Mouse (Mus musculus): ENCODE data around the gene Tamm41.

Gene Tamm41

GRCm38 (mm10) chr6:115022876-115023275 lies 14.8 kb downstream of the Tamm41 start:
- no peak for DNase-seq

GRCm38 (mm10) chr6:115015461-115015860 lies 22.2 kb downstream of the Tamm41 start:
- DNase-seq = no peak

DNA sequence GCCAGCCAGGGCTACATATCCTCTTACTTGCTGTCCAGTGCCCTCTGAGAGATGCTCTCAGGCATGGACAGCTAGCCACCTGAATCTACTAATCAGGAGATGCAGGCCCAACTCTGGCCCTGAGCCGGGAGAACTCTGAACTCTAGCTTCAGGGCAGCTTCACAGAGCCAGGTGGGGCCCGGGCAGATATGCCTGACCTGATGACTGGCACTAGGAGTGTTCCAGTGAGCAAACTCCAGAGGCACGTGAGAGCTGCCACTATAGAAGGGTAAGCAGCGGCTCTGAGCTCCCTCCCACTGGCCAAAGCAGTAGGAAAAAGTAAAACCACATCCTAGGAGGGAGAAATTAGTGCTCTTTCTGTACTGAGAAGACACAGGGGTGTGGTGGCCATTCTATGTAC lies 24.1 kb downstream of the Tamm41 start:
- DNase-seq = no peak

- DNase-seq = no peak
Measured at GRCm38 (mm10) chr6:115011792-115012191, 25.9 kb downstream of the Tamm41 start.

- DNase-seq = no peak
Measured at GRCm38 (mm10) chr6:115010815-115011214, 26.9 kb downstream of the Tamm41 start.

DNA sequence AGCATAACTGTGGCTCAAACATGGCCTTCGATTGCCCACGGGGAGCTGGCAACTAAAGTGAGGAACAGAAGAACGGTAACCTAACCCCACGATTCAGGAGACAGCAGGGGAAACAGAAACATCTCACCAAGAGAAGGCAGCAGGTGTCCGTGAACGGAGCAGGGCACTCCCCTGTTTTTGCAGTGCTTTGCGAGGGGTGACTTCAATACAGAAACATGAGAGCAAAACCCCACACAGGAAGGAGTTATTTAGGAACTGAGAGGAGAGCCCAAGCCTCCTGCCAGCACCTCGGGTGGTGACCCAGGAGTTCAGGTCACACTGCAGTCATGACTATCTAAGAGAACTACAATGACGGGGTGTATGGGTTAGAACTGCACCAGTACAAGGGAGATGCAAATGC lies 27.4 kb downstream of the Tamm41 start:
- no peak for DNase-seq

- peak; percentile 87 to 90 for DNase-seq
Measured at GRCm38 (mm10) chr6:115007728-115008127, 29.9 kb downstream of the Tamm41 start.

- DNase-seq = peak in 1 of 2 experiments; percentile 7
Measured at GRCm38 (mm10) chr6:115006948-115007347, 30.7 kb downstream of the Tamm41 start.

DNA sequence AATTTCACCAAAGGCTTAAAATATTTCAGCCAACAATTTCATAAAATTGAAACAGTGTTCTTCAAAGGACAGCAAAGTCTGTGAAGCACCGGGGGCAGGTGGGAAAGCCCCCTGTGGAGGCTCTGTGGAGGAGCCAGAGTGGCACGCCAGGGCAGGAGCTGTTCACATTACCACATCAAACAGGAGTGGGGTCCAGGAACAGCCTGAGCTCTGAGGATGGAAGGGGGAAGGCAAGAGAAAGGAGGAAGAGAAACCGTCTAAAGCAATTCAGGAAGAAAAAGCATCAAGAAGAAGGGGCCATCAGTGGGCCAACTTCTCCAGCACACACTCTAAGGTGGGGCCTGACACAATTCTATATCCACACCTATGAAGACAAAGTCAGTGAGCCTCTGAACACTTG lies 31.6 kb downstream of the Tamm41 start:
- no peak for DNase-seq

DNA sequence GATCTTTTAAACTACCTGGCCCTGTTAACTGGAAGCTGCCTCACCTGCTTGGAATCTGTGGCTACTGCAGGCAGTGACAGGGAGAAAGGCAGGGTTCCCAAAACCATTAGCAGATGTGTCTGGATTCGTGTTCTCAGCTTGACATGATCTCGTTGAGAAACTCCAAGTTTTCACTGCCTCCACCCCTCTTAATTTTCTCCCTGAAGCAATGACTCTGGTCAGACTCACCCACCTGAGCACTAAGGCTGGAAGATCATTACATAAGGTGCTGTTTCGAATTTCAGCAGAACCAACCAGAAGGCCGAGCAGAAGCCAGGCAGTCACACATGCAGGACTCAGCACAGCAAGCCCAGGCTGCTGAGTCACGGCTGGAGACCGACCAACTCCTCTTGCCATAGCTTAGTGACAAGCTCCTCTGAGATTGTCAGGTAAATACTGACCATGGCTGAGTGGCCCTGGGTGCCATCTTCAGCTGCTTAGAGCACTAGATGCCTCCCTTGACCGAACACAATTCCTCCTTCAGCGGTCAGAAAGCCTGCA lies 32.3 kb downstream of the Tamm41 start:
- DNase-seq = peak; percentile 74 to 83

DNA sequence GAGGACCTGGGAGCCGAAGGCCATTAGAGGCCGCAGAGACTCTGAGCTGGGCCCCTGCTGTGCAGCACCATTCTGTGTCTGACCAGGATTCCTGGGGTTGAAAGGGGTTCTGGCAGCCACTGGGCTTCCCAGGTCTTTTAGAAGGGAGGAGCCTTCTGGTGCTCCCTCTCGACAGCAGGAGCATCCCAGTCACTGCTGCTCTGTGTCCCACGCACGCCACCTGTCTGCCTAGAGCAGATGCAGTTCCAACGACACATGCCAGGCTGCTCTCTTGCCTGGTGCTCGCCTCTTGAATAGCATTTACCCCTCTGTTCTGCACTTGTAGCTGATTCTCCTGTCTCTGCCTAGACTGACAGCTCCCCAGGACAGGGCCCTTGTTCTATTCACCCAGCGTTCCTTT lies 33.0 kb downstream of the Tamm41 start:
- peak; percentile 61 to 70 for DNase-seq

DNA sequence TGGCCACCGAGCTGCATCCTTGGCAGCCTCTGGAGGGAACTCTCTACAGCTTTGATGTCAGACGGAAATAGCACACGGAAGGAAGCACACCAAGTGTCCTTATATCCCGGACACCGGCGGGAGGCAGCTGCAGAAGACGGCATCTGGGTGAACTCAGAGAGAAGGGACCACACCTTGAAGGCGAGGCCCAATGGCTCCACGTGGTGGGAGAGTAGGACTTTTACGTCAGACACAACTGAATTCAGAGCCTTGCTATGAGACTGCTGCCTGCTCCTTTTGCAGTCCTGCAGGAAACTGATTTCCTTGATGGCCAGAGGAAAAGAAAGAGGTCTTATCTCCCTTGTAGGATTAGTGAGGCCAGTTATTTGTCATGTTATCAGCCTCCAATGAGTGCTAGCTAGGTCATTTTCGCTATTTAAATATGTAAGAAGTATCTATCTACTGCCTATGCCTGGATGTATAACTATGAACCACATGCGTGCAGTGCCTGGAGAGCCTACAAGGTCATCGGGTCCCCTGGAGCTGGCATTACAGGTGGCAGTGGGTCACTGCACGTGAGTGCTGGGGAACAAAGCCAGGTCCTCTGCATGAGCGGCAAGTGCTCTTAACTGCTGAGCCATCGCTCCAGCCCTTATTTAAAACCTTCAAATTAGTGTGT lies 39.2 kb downstream of the Tamm41 start:
- DNase-seq = no peak

DNA sequence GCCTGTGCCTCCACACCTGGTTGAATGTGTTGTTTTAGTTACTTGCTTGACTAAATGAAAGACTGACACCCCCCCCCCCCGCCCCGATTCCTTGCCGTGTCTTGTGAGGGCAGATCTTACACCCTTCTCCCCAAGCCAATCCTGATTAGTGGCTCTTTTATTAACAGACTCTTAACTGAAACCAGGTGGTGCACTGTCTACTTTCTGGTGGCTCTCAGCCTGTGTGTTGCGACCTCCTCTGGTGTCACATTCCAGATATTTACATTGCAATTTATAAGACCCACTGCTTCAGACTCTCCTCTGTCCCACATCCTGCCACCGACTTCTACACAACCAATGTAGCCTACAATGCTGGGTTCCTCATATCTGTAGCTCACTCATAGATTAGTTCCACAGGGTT lies 40.2 kb downstream of the Tamm41 start:
- DNase-seq = no peak

- no peak for DNase-seq
Measured at GRCm38 (mm10) chr6:114996910-114997309, 40.8 kb downstream of the Tamm41 start.

- no peak for DNase-seq
Measured at GRCm38 (mm10) chr6:114994079-114994478, 43.6 kb downstream of the Tamm41 start.

DNA sequence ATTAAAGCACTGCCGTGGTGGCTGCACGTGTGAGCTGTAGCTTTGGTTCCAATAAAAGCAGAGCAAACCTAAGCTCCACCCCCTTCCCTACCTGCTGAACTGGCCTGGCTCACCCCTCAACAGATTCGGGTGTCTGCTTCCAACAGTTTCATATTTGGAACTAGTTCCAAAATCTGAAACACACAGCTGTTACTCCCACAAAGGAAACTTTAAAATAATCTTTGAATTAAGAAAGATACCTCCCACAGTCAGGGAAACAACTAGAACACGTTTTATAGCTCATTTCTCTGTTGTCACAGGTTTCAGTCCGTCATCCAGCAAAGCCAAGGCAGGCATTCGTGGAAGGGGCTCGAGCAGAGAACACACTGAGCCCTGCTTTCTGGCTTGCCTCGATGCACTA lies 44.0 kb downstream of the Tamm41 start:
- DNase-seq = no peak

DNA sequence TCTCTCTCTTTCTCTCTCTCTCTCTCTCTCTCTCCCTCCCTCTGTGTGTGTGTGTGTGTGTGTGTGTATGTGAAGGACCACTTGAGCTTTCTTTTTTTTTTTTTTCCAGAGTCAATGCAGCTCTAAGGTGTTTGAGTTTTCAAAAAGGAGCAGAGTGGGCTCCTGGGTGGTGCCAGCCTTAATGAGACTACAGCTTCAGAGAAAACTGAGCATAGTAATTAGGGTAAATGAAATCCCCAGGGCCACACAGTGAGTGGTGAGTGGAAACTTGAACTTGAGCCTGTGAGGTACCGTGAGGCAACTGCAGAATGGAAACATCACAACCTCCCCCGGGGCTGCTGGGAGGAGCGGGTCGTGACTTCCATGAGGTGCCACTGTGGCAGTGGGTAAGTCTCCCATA lies 45.8 kb downstream of the Tamm41 start:
- no peak for DNase-seq

GRCm38 (mm10) chr6:114988619-114988980 lies 49.1 kb downstream of the Tamm41 start:
- no peak for DNase-seq

GRCm38 (mm10) chr6:114987966-114988618 lies 49.6 kb downstream of the Tamm41 start:
- DNase-seq = no peak

DNA sequence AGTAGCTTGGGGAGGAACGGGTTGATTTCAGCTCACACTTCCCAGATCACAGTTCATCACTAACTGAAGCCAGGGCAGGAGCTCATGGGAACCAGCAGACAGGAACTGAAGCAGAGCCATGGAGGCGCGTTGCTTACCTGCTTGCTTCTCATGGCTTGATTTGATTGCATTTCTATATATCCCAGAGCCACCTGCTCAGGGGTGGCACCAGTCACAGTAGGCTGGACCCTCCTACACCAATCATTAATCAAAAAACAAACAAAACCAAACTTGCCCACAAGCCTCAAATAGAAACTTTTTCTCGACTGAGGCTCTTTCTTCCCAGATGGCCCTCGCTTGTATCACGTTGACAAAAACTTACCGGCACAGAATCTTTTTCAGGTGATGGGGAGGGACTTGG lies 55.0 kb downstream of the Tamm41 start:
- no peak for DNase-seq

- DNase-seq = no peak
Measured at GRCm38 (mm10) chr6:114979715-114980114, 58.0 kb downstream of the Tamm41 start.

DNA sequence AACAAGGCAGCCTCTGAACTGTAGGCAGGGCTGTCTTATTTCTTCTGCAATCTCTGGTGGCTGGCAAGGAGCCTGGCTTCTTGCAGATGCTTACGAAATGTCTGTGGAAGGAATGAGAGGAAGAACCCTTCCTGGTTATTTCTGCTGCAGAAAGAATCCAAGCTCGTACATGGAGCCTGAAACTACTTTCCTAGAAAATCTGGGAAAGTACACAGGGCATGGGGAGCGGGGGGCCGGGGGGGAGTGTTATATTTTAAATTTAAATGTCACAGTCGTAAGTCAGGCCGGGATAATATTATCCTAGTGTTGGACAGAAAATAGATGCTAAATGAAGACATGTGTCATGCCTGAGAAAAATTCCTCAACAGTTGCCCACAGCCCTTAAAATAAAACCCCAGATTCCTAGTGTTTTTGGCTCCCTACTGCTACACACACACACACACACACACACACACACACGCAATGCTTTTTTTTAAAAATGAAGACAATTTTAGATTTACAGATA lies 60.7 kb downstream of the Tamm41 start:
- DNase-seq = no peak

DNA sequence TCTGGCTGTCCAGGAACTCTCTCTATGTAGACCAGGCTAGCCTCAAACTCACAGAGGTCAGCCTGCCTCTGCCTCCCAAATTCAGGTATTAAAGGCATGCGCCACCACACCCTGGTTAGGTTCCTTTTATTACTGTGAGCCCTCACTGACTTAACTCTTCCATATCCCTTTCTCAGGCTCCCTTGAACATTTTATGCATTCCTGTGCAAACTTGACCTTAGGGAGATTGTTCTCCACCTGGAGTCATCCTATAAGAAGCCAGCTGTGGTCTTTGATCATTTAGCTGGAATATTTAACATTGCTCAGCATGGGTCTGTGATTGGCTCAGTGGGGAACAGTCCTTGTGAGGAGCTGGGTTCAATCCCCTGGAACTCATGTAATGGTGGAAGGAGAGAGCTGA lies 63.3 kb downstream of the Tamm41 start:
- no peak for DNase-seq

DNA sequence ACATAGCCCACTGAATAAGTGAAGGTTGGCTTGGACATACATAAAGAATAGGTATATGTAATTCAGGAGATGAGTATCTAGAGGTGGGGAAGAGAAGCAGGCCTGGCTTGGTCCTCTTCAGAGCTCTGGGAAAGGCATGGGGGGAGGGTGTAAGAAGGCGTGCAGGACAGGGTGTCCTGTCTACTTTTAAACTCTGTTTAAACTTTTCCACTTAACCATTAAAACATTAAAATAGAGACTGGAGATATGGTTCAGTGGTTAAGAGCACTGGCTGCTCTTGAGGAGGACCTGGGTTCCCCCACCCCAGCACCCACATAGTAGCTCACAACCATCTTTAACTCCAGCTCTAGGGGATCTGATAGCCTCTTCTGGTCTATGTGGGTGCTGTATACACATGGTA lies 64.7 kb downstream of the Tamm41 start:
- DNase-seq = no peak

Measured in cerebellum, postnatal 25 days (tissue).